Mouse (Mus musculus) adrenal gland, adult 2 months (tissue): ENCODE data around the gene Nfya. TPM values are rescaled to one million over a fixed set of nuclear protein-coding genes. Genes with fewer than 3 reads are reported as not detected.
A peak's percentile ranks its signal among the peaks of the same experiment; 100 is the strongest.

Experiments
- DNase-seq: peaks from one replicate; pipeline ENCODE4 v3.0.0; 2021
- polyA plus RNA-seq: library from polyadenylated mRNA; depleted of rRNA; stranded (reverse); fragments of >200 nt; gene quantifications from 2 replicates; pipeline ENCODE4 v1.2.3, GENCODE M21; 2012
- total RNA-seq, 2 experiments: library from RNA; stranded (reverse); gene quantifications; 2 replicates each; pipeline ENCODE4 v1.2.3; 2021

Gene Nfya
- total and polyA plus RNA-seq, 3 experiments = 26.4 to 55.8 (median 41.3) TPM

- DNase-seq = no peak
Measured at GRCm38 (mm10) chr17:48431054-48431453, 21.3 kb upstream of the Nfya start.

- no peak for DNase-seq
Measured at GRCm38 (mm10) chr17:48430394-48430793, 20.7 kb upstream of the Nfya start.

- DNase-seq = no peak
Measured at GRCm38 (mm10) chr17:48427852-48428530, 18.3 kb upstream of the Nfya start.

- no peak for DNase-seq
Measured at GRCm38 (mm10) chr17:48426991-48427750, 17.5 kb upstream of the Nfya start.

GRCm38 (mm10) chr17:48425823-48426612 lies 16.3 kb upstream of the Nfya start:
- DNase-seq = no peak

- no peak for DNase-seq
Measured at GRCm38 (mm10) chr17:48424237-48424636, 14.5 kb upstream of the Nfya start.

- no peak for DNase-seq
Measured at GRCm38 (mm10) chr17:48419571-48419970, 9.9 kb upstream of the Nfya start.

GRCm38 (mm10) chr17:48418781-48419180 lies 9.1 kb upstream of the Nfya start:
- no peak for DNase-seq

GRCm38 (mm10) chr17:48418174-48418573 lies 8.5 kb upstream of the Nfya start:
- no peak for DNase-seq

GRCm38 (mm10) chr17:48417521-48417920 lies 7.8 kb upstream of the Nfya start:
- DNase-seq = no peak

GRCm38 (mm10) chr17:48416425-48417195 lies 6.9 kb upstream of the Nfya start:
- DNase-seq = peak; percentile 31

- no peak for DNase-seq
Measured at GRCm38 (mm10) chr17:48416011-48416410, 6.3 kb upstream of the Nfya start.

- DNase-seq = no peak
Measured at GRCm38 (mm10) chr17:48411241-48411640, 1.5 kb upstream of the Nfya start.

GRCm38 (mm10) chr17:48410299-48410785 lies 636 bp upstream of the Nfya start:
- DNase-seq = no peak

- peak; percentile 86 for DNase-seq
Measured at GRCm38 (mm10) chr17:48408526-48409291, 997 bp downstream of the Nfya start.

GRCm38 (mm10) chr17:48407910-48408525 lies 1.7 kb downstream of the Nfya start:
- DNase-seq = no peak

- no peak for DNase-seq
Measured at GRCm38 (mm10) chr17:48407154-48407553, 2.6 kb downstream of the Nfya start.

- DNase-seq = no peak
Measured at GRCm38 (mm10) chr17:48404706-48405105, 5.0 kb downstream of the Nfya start.

GRCm38 (mm10) chr17:48403848-48404247 lies 5.9 kb downstream of the Nfya start:
- DNase-seq = no peak

GRCm38 (mm10) chr17:48402751-48403150 lies 7.0 kb downstream of the Nfya start:
- no peak for DNase-seq

- no peak for DNase-seq
Measured at GRCm38 (mm10) chr17:48401710-48402109, 8.0 kb downstream of the Nfya start.
